Mouse (Mus musculus): ENCODE measurements around the gene Trp53i13.

The Trp53i13 gene

GRCm38 (mm10) chr11:77492311-77492871 is 23.4 kb downstream of the Trp53i13 start:
- DNase-seq (ENCODE audit: low spot score) = peak; percentile 26

- DNase-seq (ENCODE audit: low spot score) = peak; percentile 78
Measured at GRCm38 (mm10) chr11:77491502-77492291, 24.1 kb downstream of the Trp53i13 start.

- DNase-seq (ENCODE audit: low spot score) = peak; percentile 88
Measured at GRCm38 (mm10) chr11:77491123-77491501, 24.7 kb downstream of the Trp53i13 start.

- no peak for DNase-seq (ENCODE audit: low spot score)
Measured at GRCm38 (mm10) chr11:77490451-77490850, 25.3 kb downstream of the Trp53i13 start.

- peak; percentile 74 for DNase-seq (ENCODE audit: low spot score)
Measured at GRCm38 (mm10) chr11:77489591-77490235, 26.1 kb downstream of the Trp53i13 start, which contains the start of gene Ankrd13b. TSS of gene Ankrd13b (minus strand) at chr11:77489678.

GRCm38 (mm10) chr11:77488771-77489581 is 26.8 kb downstream of the Trp53i13 start:
- DNase-seq (ENCODE audit: low spot score) = no peak

GRCm38 (mm10) chr11:77486798-77487197 is 29.0 kb downstream of the Trp53i13 start:
- no peak for DNase-seq (ENCODE audit: low spot score)

GRCm38 (mm10) chr11:77485229-77485628 is 30.6 kb downstream of the Trp53i13 start:
- DNase-seq (ENCODE audit: low spot score) = no peak

GRCm38 (mm10) chr11:77483510-77484255 is 32.1 kb downstream of the Trp53i13 start:
- no peak for DNase-seq (ENCODE audit: low spot score)

- no peak for DNase-seq (ENCODE audit: low spot score)
Measured at GRCm38 (mm10) chr11:77483043-77483442, 32.7 kb downstream of the Trp53i13 start.

GRCm38 (mm10) chr11:77476895-77477294 is 38.9 kb downstream of the Trp53i13 start:
- DNase-seq (ENCODE audit: low spot score) = no peak

- no peak for DNase-seq (ENCODE audit: low spot score)
Measured at GRCm38 (mm10) chr11:77476216-77476615, 39.6 kb downstream of the Trp53i13 start.

- no peak for DNase-seq (ENCODE audit: low spot score)
Measured at GRCm38 (mm10) chr11:77472775-77473174, 43.0 kb downstream of the Trp53i13 start.

GRCm38 (mm10) chr11:77471407-77471806 is 44.4 kb downstream of the Trp53i13 start:
- DNase-seq (ENCODE audit: low spot score) = no peak

GRCm38 (mm10) chr11:77468397-77468796 is 47.4 kb downstream of the Trp53i13 start:
- DNase-seq (ENCODE audit: low spot score) = no peak

GRCm38 (mm10) chr11:77467784-77468183 is 48.0 kb downstream of the Trp53i13 start:
- DNase-seq (ENCODE audit: low spot score) = no peak

- peak; percentile 33 for DNase-seq (ENCODE audit: low spot score)
Measured at GRCm38 (mm10) chr11:77467157-77467556, 48.6 kb downstream of the Trp53i13 start.

- DNase-seq (ENCODE audit: low spot score) = no peak
Measured at GRCm38 (mm10) chr11:77466544-77466943, 49.2 kb downstream of the Trp53i13 start.

GRCm38 (mm10) chr11:77465111-77465510 is 50.7 kb downstream of the Trp53i13 start:
- DNase-seq (ENCODE audit: low spot score) = no peak

- DNase-seq (ENCODE audit: low spot score) = no peak
Measured at GRCm38 (mm10) chr11:77464684-77465083, 51.1 kb downstream of the Trp53i13 start.

GRCm38 (mm10) chr11:77463786-77464185 is 52.0 kb downstream of the Trp53i13 start:
- DNase-seq (ENCODE audit: low spot score) = no peak

GRCm38 (mm10) chr11:77463101-77463445 is 52.7 kb downstream of the Trp53i13 start:
- no peak for DNase-seq (ENCODE audit: low spot score)
